Mouse (Mus musculus) kidney, adult 2 months (tissue): ENCODE measurements around the gene Frmd4a. TPM values are rescaled to one million over a fixed set of nuclear protein-coding genes. Genes with fewer than 3 reads are reported as not detected.
A peak's percentile ranks its signal among the peaks of the same experiment; 100 is the strongest.
"Not testable (repeated sequence)": the region's sequence is repeated elsewhere in the genome, so short reads cannot be mapped to it uniquely, and the experiment has no call there.

Source experiments
- DNase-seq: peaks from one replicate; pipeline ENCODE4 v3.0.0; 2021
- H3K27ac ChIP-seq: fragments of 200-500 bp; 2 replicates; pipeline ENCODE4 v1.5.1; 2012; ENCODE audit warnings: low read depth, low read length, control low read depth, inconsistent platforms; ENCODE audit not compliant: insufficient read depth
- H3K27me3 ChIP-seq: fragments of 200-500 bp; replicated peaks from 2 replicates; pipeline ENCODE4 v1.6.1; 2012; ENCODE audit warnings: mild to moderate bottlenecking, moderate library complexity, low read length, inconsistent platforms; ENCODE audit not compliant: control insufficient read depth, insufficient read depth
- H3K36me3 ChIP-seq: fragments of 200-500 bp; 2 replicates; pipeline ENCODE4 v1.6.1; 2012; ENCODE audit warnings: mild to moderate bottlenecking, moderate library complexity, low read length, inconsistent platforms; ENCODE audit not compliant: control insufficient read depth, insufficient read depth
- H3K4me1 ChIP-seq: fragments of 200-500 bp; 2 replicates; pipeline ENCODE4 v1.6.1; 2011; ENCODE audit warnings: low read length; ENCODE audit not compliant: control insufficient read depth, insufficient read depth
- H3K4me3 ChIP-seq: fragments of 200-500 bp; 2 replicates; pipeline ENCODE4 v1.5.1; 2011; ENCODE audit warnings: mild to moderate bottlenecking, low read depth, low read length, control low read depth; ENCODE audit not compliant: insufficient read depth
- CTCF ChIP-seq: fragments of 200-500 bp; conservative IDR thresholded peaks from 2 replicates; pipeline ENCODE4 v1.5.1; 2011; ENCODE audit warnings: low read depth, mild to moderate bottlenecking, control low read depth, low read length, moderate library complexity, mixed read lengths; ENCODE audit not compliant: insufficient read depth, insufficient read length
- POLR2A ChIP-seq: fragments of 200-500 bp; IDR thresholded peaks from one replicate; pipeline ENCODE4 v1.6.1; 2011; ENCODE audit warnings: low read depth, low read length, control low read depth
- WGBS: fragments of 180-500 bp; shearing (Covaris S2); methylation state at CpG from one replicate; pipeline ENCODE4 v1.1.7; 2018; 5-methylcytosine and 5-hydroxymethylcytosine counted together
- polyA plus RNA-seq: library from polyadenylated mRNA; depleted of rRNA; stranded (reverse); fragments of >200 nt; gene quantifications from 2 replicates; pipeline ENCODE4 v1.2.3, GENCODE M21; 2012

Frmd4a gene
- polyA plus RNA-seq, 1 experiment, result 5.8 TPM

- 69% methylated on average over 4 of the region's 4 CpGs for WGBS
Measured at GRCm38 (mm10) chr2:4335881-4336280, 318.4 kb downstream of the Frmd4a start.

GRCm38 (mm10) chr2:4338290-4338689 lies 320.8 kb downstream of the Frmd4a start:
- not testable (repeated sequence) for H3K4me3 ChIP-seq, DNase-seq, H3K4me1 ChIP-seq, H3K27ac ChIP-seq, H3K36me3 ChIP-seq, H3K27me3 ChIP-seq
- 76% methylated on average over 8 of the region's 8 CpGs for WGBS

More at GRCm38 (mm10) chr2:4335881-4336280, 318.4 kb downstream of the Frmd4a start:
- no peaks in the 10 kb centered on the region for H3K36me3 ChIP-seq
- no peak overlapping the region for H3K4me3 ChIP-seq
- H3K27ac ChIP-seq, result no peak overlapping the region
- H3K27me3 ChIP-seq, result no peaks in the 10 kb centered on the region
- DNase-seq, result no peak
- no peaks in the 10 kb centered on the region for H3K4me1 ChIP-seq
- TF ChIP-seq CTCF (no peak), POLR2A (no peak)

- Histone ChIP-seq H3K4me3 (no peak overlapping the region), H3K36me3 (no peaks in the 10 kb centered on the region), H3K4me1 (no peaks in the 10 kb centered on the region), H3K27ac (no peak overlapping the region), H3K27me3 (no peaks in the 10 kb centered on the region)
- peak; percentile 10 for DNase-seq
- TF ChIP-seq POLR2A (no peak), CTCF (no peak)
- WGBS, result 61% methylated on average over 4 of the region's 4 CpGs
Measured at GRCm38 (mm10) chr2:4339128-4339527, 321.6 kb downstream of the Frmd4a start.

GRCm38 (mm10) chr2:4339530-4340218 lies 322.2 kb downstream of the Frmd4a start:
- Histone ChIP-seq H3K27ac (no peak overlapping the region), H3K4me3 (no peak overlapping the region), H3K36me3 (no peaks in the 10 kb centered on the region), H3K27me3 (no peaks in the 10 kb centered on the region), H3K4me1 (no peaks in the 10 kb centered on the region)
- 76% methylated on average over 3 of the region's 3 CpGs for WGBS
- no peak for DNase-seq
- no peak for TF ChIP-seq CTCF
- no peak for TF ChIP-seq POLR2A

- Histone ChIP-seq H3K4me1 (no peaks in the 10 kb centered on the region), H3K36me3 (no peaks in the 10 kb centered on the region), H3K27me3 (no peaks in the 10 kb centered on the region), H3K4me3 (no peak overlapping the region), H3K27ac (no peak overlapping the region)
- no peak for DNase-seq
- WGBS, result 87% methylated on average over 10 of the region's 10 CpGs
- TF ChIP-seq CTCF (no peak), POLR2A (no peak)
Measured at GRCm38 (mm10) chr2:4340378-4340777, 322.9 kb downstream of the Frmd4a start.

- Histone ChIP-seq H3K36me3 (no peaks in the 10 kb centered on the region), H3K4me1 (no peaks in the 10 kb centered on the region), H3K27ac (no peak overlapping the region), H3K4me3 (no peak overlapping the region), H3K27me3 (no peaks in the 10 kb centered on the region)
- TF ChIP-seq CTCF (no peak), POLR2A (no peak)
- WGBS, result 57% methylated on average over 1 of the region's 1 CpGs
- no peak for DNase-seq
Measured at GRCm38 (mm10) chr2:4341141-4341540, 323.6 kb downstream of the Frmd4a start.

GRCm38 (mm10) chr2:4342005-4342404 lies 324.5 kb downstream of the Frmd4a start:
- 88% methylated on average over 7 of the region's 7 CpGs for WGBS
- no peak for DNase-seq
- Histone ChIP-seq H3K4me1 (0 out of 2 replicates have a peak, but pooled peaks cover 3% of the 10 kb centered on the region), H3K27me3 (no peaks in the 10 kb centered on the region), H3K4me3 (no peak overlapping the region), H3K27ac (no peak overlapping the region), H3K36me3 (no peaks in the 10 kb centered on the region)
- TF ChIP-seq POLR2A (no peak), CTCF (no peak)

GRCm38 (mm10) chr2:4344411-4344810 lies 326.9 kb downstream of the Frmd4a start:
- Histone ChIP-seq H3K27me3 (no peaks in the 10 kb centered on the region), H3K36me3 (no peaks in the 10 kb centered on the region), H3K4me1 (0 out of 2 replicates have a peak, but pooled peaks cover 3% of the 10 kb centered on the region), H3K27ac (no peak overlapping the region), H3K4me3 (no peak overlapping the region)
- TF ChIP-seq CTCF (no peak), POLR2A (no peak)
- DNase-seq, result no peak
- WGBS, result 88% methylated on average over 5 of the region's 5 CpGs
